Mouse (Mus musculus): ENCODE measurements around the gene A230050P20Rik. TPM values are rescaled to one million over a fixed set of nuclear protein-coding genes. Genes with fewer than 3 reads are reported as not detected.

A230050P20Rik gene
- 31.5 and 53.5 TPM in 2 replicates for polyA plus RNA-seq (2021; fragmentation: Nextera tagmentation)
- long read RNA-seq, experiment 1, transcript A230050P20Rik-202 (7 exons, 3,210 nt): minor isoform, 13 of 263 reads
- long read RNA-seq, experiment 1, transcript A230050P20Rik-201 (8 exons, 1,683 nt): major isoform, 103 of 263 reads
- long read RNA-seq, experiment 1, partial matches to known transcripts: 18 of 263 reads
- long read RNA-seq, experiment 1, other reads (novel, unspliced or antisense): 129 of 263 reads
- long read RNA-seq, experiment 2, transcript A230050P20Rik-201 (8 exons, 1,683 nt): major isoform, 24 of 41 reads
- long read RNA-seq, experiment 2, partial matches to known transcripts: 5 of 41 reads
- long read RNA-seq, experiment 2, other reads (novel, unspliced or antisense): 12 of 41 reads

DNA sequence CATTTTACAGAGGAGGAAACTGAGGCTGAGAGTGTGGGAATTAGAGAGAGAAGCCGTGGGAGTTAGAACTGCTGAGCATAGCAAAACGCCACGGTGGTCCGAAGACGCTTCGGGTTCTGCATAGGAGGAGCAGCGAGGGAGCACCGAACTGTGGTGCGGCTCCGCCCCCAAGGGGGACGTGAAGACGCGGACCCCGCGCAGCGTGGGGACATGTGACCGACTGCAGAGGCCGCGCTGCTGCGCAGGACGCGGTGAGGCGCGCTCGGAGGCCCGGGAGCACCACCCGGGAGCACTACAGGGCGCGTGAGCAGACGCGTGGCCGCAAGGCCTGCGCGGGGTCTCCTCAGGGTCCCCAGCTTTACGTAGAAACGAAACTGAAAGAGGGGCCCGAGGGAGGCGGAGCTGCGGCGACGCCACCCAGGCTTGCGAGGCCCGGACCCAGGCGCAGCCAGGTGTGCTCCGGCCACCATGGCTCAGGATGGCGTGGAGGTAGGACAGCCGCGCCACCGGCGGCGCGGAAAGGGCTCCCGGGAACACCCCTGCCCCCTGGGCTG, at the start of gene A230050P20Rik:
Gene A230050P20Rik, plus strand, starts transcription at position 195 of the 554 bp plus-strand sequence.

DNA sequence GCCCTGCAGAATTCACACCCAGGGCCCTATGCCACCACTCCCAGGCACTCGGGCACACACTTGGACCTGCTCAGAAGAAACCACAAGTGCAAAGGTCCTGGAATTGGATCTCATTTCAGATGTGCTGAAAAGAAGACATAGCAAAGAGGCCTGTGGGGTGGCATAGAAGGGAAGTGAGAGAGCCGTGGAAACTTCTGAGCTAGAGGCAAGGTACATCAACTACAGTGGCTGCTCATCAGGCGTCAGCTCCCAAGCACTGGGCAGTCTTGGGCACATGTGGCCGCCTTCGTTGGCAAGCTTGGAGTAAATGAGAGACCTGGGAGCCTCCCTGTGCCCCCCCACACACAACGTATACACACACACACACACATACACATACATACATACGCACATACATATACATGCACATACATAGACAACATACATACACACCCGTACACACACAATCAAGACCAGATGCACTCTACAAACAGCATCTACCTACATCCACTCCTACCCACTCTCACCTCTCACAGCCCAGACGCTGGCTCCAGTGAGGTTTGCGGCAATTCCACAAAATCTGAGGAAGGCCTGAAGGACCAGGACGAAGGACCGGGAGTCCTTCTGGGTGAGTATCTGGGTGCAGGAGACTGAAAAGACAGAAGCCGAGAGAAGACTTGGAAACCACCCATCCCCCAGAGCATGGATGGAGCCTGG, 10.8 kb downstream of the A230050P20Rik start, which contains the start of gene Angptl6:
Gene Angptl6, minus strand, starts transcription at position 631 of the 696 bp plus-strand sequence.

DNA sequence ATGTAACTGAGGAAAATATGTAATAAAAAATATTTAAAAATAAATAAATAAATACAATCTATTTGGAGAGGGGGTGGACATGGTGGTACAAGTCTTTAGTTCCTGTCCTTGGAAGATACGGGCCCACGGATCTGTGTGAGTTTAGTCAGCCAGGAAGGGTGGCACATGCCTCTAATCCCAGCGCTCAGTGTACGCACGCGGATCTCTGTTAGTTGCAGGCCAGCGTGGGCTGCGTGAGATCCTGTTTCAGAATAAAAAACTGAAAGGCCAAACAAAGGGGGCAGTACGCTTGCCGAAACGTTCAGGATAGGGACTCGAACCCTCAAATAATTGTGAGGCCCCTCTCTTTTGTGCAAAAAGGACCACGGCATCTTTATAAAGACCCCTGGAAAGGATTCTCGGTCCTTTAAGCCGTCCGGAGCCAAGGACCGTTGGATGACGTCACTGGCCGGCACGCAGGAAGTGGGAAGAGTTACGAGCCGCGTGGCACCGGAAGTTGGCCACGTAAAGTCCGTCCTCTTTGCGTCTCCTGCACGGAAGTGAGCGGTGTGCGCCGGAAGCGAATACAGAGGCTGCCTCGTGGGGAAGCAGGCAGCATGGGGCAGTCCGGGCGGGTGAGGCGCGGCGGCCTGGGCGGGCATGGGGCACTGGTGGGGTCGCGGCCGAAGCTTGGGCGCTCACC, 19.4 kb downstream of the A230050P20Rik start, which contains the start of gene Ppan:
Gene Ppan, plus strand, starts transcription at position 472 of the 682 bp plus-strand sequence.

DNA sequence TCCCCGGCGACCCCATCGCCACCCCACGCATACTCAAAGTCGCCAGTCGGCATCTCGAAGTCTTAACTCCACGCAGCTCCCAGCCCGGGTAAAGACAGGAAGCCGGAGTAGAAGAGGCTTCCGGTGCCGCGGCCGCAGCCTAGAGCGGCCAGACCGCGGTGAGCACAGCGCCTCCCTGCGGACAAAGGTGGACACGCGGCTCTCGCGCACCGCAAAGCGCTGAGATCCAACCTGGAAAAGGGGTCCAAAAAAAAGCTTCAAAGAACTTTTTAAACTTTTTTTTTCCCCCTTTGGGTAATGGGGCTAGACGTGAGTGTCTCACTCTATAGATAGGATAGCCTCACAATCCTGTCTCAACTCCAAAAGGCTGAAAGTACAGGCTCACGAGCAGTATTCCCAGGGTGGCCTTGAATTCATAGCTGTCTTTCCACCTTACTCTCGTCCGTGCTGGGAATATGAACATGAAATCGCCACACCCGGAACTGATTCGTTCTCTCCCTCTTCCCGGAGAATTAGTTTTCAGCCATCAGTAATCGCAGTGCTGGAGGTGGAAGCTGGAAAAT, 30.1 kb downstream of the A230050P20Rik start, which contains the start of gene Eif3g:
Gene Eif3g, minus strand, starts transcription at position 113 of the 563 bp plus-strand sequence.

Other genes starting within 250 kb of the A230050P20Rik start
- gene Ubl5, start 225.8 kb upstream of the A230050P20Rik start, polyA plus RNA-seq (2021; fragmentation: Nextera tagmentation): 894 and 916 TPM in 2 replicates
- gene Fbxl12, start 223.9 kb upstream of the A230050P20Rik start, polyA plus RNA-seq (2021; fragmentation: Nextera tagmentation): 6.9 and 8.7 TPM in 2 replicates
- 57.8 and 76.3 TPM in 2 replicates for gene Pin1, start 216.5 kb upstream of the A230050P20Rik start, polyA plus RNA-seq (2021; fragmentation: Nextera tagmentation)
- 75.4 and 151 TPM in 2 replicates for gene Olfm2, start 122.3 kb upstream of the A230050P20Rik start, polyA plus RNA-seq (2021; fragmentation: Nextera tagmentation)
- 0.04 TPM in 1 of 2 replicates, not detected in the other for gene Col5a3, start 53.6 kb upstream of the A230050P20Rik start, polyA plus RNA-seq (2021; fragmentation: Nextera tagmentation)
- not detected in 2 replicates for gene Rdh8, start 50.1 kb upstream of the A230050P20Rik start, polyA plus RNA-seq (2021; fragmentation: Nextera tagmentation)
- gene Angptl6, start 11.1 kb downstream of the A230050P20Rik start, polyA plus RNA-seq (2021; fragmentation: Nextera tagmentation): 18.3 and 24.4 TPM in 2 replicates
- 10.1 and 15.6 TPM in 2 replicates for gene Ppan, start 19.5 kb downstream of the A230050P20Rik start, polyA plus RNA-seq (2021; fragmentation: Nextera tagmentation)
- 173 and 203 TPM in 2 replicates for gene Eif3g, start 30.0 kb downstream of the A230050P20Rik start, polyA plus RNA-seq (2021; fragmentation: Nextera tagmentation)
- 9.2 TPM in 2 replicates for gene Dnmt1, start 91.2 kb downstream of the A230050P20Rik start, polyA plus RNA-seq (2021; fragmentation: Nextera tagmentation)
- 1.8 and 2.1 TPM in 2 replicates for gene S1pr2, start 108.1 kb downstream of the A230050P20Rik start, polyA plus RNA-seq (2021; fragmentation: Nextera tagmentation)
- gene Mrpl4, start 134.1 kb downstream of the A230050P20Rik start, polyA plus RNA-seq (2021; fragmentation: Nextera tagmentation): 126 and 147 TPM in 2 replicates
- 1.4 and 1.5 TPM in 2 replicates for gene Icam1, start 147.3 kb downstream of the A230050P20Rik start, polyA plus RNA-seq (2021; fragmentation: Nextera tagmentation)
- gene Icam4, start 160.7 kb downstream of the A230050P20Rik start, polyA plus RNA-seq (2021; fragmentation: Nextera tagmentation): 3.2 and 3.8 TPM in 2 replicates
- gene Icam5, start 163.4 kb downstream of the A230050P20Rik start, polyA plus RNA-seq (2021; fragmentation: Nextera tagmentation): 68.4 and 74.1 TPM in 2 replicates
- gene Zglp1, start 198.5 kb downstream of the A230050P20Rik start, polyA plus RNA-seq (2021; fragmentation: Nextera tagmentation): not detected in 2 replicates
- 0.46 and 0.58 TPM in 2 replicates for gene Gm49373, start 204.5 kb downstream of the A230050P20Rik start, polyA plus RNA-seq (2021; fragmentation: Nextera tagmentation)
- gene Fdx1l, start 205.0 kb downstream of the A230050P20Rik start, polyA plus RNA-seq (2021; fragmentation: Nextera tagmentation): 212 and 230 TPM in 2 replicates
- gene Gm38431, start 223.4 kb downstream of the A230050P20Rik start, polyA plus RNA-seq (2021; fragmentation: Nextera tagmentation): 5.8 and 7.4 TPM in 2 replicates
- 4.0 and 8.1 TPM in 2 replicates for gene Raver1, start 223.4 kb downstream of the A230050P20Rik start, polyA plus RNA-seq (2021; fragmentation: Nextera tagmentation)